Mouse (Mus musculus): ENCODE results near the gene Tmem255b.

Gene Tmem255b

DNA sequence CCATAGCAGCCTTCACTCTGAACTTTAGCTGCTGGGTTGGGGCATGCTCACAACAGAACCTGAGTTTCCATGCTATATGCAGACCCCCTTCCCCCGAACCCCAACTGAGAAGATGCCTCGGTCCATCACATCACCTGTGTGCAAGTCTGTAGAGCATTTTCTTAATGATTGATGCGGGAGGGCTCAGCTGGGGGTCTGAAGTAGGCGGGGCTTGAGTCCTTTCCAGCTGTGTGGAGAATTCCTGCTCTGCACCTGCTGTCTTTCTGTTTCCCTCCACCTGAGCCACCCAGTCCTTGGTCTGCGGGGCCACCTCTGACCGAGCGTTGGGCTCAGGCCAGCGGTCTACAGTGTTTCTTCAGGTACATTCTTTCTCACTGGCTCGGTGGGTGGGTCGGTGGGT lies at the start of gene Tmem255b:
Gene Tmem255b, plus strand, starts transcription at position 301 of the 400 bp plus-strand sequence.
- no peak for DNase-seq

DNA sequence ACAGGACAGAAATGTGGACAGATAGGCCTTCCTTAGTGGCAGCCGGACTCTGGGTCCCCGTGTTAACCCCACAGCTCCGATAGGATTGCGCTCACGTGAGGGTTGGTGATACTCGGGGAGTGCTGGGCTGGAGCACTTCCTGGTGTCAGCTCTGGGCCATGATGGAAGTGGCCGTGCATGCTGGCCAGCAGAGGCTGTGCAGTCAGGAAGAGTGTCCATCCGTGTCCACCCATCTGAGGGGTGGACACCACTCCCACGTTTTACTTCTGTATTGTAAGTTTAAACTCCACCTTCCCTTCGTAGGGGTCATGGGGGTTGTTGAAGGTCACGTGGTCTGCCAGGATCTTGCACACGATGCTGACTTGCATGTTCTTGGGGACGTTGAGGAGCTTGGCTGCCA lies 48.6 kb upstream of the Tmem255b start:
- DNase-seq: no peak

DNA sequence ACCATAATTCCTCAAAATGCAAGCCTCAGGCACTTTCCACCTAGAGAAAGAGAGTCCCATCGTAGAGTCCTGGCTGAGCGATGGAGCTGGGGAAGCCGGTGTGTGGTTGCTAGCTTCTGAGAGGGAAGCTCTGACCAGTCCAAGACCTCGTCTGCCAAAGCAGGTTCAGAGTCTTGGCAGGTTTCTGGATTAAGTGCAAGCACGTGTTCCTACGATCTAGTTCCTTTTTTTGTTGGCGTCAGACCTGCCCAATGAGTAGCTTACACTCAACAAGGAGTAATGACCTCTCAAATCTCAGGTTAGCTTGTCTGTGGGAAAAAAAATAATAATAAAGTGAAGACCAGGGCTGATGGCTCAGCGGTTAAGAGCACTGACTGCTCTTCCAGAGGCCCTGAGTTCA lies 47.3 kb upstream of the Tmem255b start:
- no peak for DNase-seq

GRCm38 (mm10) chr8:13388744-13389143 lies 46.2 kb upstream of the Tmem255b start:
- DNase-seq: no peak

DNA sequence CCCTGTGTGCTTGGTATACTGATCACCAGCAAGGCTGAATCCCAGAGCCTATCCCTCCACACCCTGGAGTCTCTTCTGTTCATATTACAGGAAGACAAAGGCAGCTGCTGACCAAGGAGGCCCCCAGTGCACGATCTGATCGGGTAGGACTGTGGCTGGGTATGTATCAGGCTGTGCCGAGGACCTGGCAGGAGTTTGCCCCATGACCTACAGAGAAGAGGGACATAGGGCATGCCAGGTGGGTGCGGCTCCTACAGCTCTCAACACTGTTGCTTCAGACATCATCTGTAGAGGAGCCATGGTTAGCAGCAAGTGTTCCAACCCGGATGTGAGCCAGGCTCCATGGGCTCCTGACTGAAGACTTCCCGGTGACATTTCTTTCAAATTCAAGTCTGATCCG lies 41.1 kb upstream of the Tmem255b start:
- no peak for DNase-seq

DNA sequence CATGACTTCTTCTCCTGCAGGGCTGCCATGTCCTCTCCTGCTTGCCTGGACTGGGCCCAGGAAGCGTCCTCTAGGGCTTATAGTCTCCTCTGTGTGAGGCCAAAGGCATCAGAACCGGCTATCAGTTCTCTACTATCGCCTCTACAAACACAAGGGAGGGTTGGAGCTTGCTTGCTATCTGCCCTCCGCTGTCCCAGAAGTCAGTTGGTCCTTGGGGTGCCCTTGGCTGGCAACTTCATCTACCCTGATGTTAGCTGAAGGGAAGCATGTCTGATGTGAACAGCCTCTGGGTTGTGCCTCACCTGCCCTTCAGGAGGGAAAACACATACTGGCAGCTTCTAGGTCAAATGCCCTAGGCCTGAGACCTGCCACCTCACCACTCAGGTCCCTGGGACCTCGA lies 38.3 kb upstream of the Tmem255b start, which contains the start of gene Atp4b:
Gene Atp4b, minus strand, starts transcription at position 101 of the 400 bp plus-strand sequence.
- no peak for DNase-seq

GRCm38 (mm10) chr8:13403517-13403916 lies 31.5 kb upstream of the Tmem255b start:
- no peak for DNase-seq

DNA sequence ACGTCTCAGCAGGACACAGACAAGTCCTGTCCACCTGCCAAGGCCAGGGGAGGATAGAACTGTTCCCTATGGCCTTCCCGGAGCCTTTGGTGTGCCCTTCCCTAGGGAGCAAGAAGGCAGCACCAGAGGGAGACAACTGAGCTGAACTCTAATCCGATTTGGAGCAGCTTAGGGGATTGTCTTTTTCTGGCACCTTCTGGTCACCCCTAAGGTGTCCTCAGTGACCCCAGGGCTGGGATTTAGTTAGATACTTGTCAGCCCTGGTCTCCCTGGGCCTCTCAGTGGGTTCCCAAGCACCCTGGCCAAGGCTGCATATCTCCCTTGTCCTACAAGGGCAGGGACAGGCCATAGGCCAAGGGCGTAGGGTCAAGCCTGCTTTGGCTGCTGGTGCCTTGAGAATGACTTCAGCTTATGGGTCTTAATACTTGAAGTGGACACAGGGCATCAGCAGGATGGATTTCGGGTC lies 30.3 kb upstream of the Tmem255b start, which contains the start of gene Grk1:
Gene Grk1, plus strand, starts transcription at position 416 of the 466 bp plus-strand sequence.
- no peak for DNase-seq

DNA sequence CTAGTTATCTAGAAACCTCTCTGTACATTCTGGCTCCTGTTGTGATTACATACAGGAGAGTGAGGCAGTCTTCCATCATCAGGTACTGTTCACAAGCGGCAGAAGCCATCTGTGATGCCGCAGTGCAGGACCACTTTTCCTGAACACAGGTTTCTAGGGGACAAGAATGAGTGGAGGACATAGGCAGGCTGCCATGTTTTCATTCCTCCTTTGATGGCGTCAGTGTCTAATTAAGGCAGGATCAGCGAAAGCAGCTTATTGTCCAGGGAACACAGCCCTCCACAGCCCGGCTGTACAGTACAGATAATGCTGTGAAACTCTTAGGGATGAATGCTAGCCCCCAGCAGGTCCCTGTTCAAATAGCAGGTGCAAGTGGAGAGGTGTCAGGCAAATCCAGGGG lies 29.0 kb upstream of the Tmem255b start:
- DNase-seq: no peak

DNA sequence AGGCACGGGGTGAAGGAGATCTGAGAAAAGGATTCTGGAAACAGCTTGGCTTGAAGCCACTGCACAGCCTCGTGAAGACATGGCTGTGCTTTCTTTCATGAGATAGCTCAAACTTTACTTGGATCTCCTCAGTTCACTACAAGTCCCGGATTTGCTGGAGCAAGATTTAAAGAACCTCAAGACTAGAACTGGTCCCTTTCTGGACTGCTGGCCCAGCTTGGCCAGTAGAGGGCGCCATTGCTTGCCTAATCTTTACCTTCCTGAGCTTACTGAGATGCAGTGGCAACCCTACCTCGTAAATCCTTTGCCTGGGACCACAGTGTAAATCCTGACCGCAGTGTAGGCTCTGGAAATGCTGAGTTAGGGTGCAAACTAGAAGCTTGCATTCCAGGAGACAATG lies 23.4 kb upstream of the Tmem255b start:
- peak; percentile 68 for DNase-seq

GRCm38 (mm10) chr8:13412891-13413558 lies 22.0 kb upstream of the Tmem255b start:
- DNase-seq: peak; percentile 63

- DNase-seq: no peak
These were observed 21.1 kb upstream of the Tmem255b start for GRCm38 (mm10) chr8:13413823-13414390.

- no peak for DNase-seq
These were observed 19.1 kb upstream of the Tmem255b start for GRCm38 (mm10) chr8:13415879-13416278.

DNA sequence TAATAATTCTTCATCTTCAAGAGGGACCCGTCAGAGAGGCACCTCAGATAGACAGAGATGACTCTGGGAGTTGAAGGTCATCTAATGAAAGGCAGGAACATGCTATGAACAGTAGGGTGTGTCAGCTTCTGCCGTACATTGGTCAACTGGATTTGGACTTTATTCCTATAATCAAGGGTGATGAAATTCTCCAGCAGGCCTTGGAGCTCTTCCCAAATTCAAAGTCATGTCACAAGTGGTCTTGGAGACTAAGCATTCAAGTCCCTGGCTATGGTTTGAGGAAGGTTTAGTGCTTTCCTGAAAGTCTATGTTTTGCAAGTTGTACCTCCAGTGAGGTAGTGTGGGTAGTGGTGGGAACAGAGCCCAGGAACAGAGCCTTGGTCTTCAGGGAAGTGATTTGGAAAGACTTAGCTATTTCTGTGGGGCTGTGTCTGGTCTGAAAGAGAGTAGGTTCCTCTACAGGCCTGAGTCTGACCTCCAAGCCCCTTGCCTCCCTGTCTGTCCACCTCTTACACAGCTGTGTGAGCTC lies 15.8 kb upstream of the Tmem255b start:
- no peak for DNase-seq

DNA sequence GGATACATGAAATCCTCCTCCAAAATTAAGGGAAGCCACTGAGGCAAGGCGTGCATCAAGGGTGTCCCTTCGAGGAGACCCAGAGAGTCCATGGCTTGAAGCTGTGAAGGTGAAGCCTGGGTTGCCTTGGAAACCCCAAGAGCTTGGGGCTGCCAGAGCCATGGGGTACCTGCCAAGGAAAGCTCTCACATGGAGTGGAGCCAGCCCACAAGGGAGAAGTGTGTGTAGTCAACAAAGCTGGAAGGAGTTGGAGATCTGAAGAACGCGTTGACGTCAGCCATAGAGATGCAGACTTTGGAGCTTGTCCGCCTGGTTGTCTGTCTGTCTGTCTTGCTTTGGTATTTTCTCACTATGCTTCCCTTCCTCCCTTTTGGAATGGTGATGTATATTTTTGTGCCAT lies 14.0 kb upstream of the Tmem255b start:
- DNase-seq: peak; percentile 19

DNA sequence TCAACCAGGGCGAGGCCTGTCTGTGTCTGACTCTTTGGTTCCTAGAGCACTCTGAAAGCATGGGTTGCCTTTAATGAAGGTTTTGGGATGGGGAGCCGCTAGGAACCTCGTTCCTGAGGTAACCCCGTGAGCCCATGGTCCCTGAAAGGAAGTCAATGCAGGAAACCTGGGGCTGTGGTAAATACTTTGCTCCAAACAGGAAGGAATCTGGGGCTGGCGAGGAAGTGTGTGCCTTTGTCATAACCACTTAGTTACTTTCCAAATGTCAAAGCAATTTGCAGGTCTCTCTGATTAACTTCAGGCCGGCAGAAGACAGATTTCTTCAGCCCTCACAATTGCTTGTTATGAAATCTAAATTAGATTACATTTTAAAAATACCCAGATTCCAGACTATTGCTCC lies 7.6 kb upstream of the Tmem255b start:
- DNase-seq: no peak

DNA sequence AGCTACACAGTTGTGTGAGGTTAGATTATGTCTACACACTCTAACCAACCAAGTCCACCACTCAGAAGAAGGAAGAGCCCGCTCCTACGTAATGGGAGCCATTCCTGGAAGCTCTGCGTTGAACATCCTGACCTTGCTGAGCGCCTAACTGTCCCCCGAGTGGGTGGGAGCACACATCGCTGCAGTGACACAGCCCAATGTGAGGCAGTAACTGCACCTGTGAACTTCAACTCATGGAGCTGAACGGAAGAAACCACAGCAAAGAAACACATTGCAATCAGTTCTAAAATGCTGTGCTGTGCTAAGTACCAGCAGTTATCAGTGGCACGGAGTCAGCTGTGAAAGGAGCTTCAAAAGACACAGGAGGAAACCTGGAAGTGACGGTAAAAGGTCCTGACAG lies 6.8 kb upstream of the Tmem255b start:
- no peak for DNase-seq

DNA sequence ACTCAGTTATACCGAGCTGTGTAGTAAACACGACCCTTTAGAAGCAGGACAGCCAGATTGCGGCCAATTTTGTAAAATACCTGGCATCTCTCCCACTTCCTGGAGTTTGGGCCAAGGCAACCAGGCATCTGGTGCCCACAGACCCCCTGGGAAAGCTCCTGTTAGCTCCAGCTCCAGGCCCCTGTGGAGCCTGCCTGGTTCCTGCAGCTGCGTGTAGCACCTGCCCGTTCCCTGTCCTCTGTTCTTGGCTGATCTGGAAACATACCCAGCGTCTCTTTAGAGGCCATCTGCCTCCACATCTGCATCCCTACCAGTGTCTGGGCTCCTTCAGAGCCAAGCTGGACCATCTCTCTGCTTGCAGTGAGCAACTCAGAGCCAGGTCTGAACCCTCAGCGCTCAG lies 4.6 kb upstream of the Tmem255b start:
- no peak for DNase-seq

DNA sequence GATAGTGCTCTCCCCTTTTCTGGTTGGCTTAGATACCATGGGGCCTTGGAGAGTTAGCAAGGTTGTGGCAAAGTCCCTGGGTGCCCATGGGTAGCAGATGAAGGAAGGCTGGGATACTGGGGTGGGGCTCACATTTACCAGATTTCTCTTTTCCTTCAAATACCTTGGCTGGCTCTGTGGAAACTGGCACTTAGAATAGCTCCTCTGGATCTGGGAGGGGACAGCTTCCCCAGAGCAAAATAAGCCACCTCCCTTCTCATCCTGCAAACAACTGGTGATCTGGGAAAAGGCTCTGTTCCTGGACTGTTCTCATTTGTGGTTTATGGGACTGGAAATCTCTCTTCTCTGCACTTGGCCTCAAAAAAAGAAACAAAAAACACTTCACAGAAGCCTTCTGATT lies 4.1 kb upstream of the Tmem255b start:
- no peak for DNase-seq

GRCm38 (mm10) chr8:13433130-13433529 lies 1.9 kb upstream of the Tmem255b start:
- no peak for DNase-seq

- DNase-seq: no peak
These were observed 1.1 kb downstream of the Tmem255b start for GRCm38 (mm10) chr8:13436052-13436451.

- DNase-seq: no peak
These were observed 2.5 kb downstream of the Tmem255b start for GRCm38 (mm10) chr8:13437531-13437930.

GRCm38 (mm10) chr8:13442152-13442551 lies 7.2 kb downstream of the Tmem255b start:
- no peak for DNase-seq

- no peak for DNase-seq
These were observed 11.5 kb downstream of the Tmem255b start for GRCm38 (mm10) chr8:13446456-13446855.

Data from right cerebral cortex, postnatal 14 days (tissue).